Mouse (Mus musculus) common myeloid progenitor, adult 5-6 weeks (primary cell): ENCODE measurements at regions not wholly inside any gene's neighbourhood (a gene's known extent, or its start where the extent isn't known, plus 50 kb on each side); places are given as distances from the start of the nearest gene placed in this dataset.
A peak's percentile ranks its signal among the peaks of the same experiment; 100 is the strongest.

ENCODE experiments used
- ATAC-seq: replicated peaks from 2 replicates; pipeline ENCODE4 v1.8.0; 2016; ENCODE audit warnings: low read depth, mild to moderate bottlenecking, moderate TSS enrichment, inconsistent platforms; ENCODE audit not compliant: poor library complexity, severe bottlenecking

GRCm38 (mm10) chr3:130894168-130894814, 164.1 kb upstream of the Rpl34 start:
- no peak for ATAC-seq

DNA sequence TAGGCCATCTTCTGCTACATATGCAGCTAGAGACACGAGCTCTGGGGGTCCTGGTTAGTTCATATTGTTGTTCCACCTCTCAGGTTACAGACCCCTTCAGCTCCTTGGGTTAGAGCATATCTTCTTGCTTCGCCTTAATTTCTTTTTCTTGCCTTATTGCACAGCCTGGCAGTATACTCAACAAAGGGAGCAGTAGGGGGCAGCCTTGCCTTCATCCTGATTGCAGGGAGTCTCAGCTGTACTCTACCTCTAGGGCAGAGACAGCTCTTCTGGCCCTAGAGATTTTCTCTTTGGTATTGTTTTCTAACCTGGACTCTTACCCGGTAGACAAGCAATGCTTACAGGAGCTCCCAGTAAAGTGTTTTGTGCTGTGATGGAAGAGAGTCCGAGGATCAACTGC, 161.1 kb upstream of the Rpl34 start:
- no peak for ATAC-seq

DNA sequence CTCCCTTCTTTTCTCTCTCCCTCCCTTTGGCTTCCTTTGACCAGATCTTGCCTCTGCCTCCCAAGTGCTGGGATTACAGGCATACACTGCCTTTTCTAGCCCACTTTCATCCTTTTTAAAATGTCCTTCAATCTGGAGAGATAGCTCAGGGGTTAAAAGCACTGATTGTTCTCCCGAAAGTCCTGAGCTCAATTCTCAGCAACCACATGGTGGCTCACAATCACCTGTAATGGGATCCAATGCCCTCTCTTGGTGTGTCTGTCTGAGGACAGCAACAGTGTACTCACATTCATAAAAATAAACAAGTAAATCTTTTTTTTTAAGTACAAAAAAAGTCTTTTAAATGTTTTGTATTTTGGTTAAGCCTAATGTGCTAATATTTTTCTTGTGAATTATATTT, 158.4 kb upstream of the Rpl34 start:
- ATAC-seq = no peak

GRCm38 (mm10) chr3:130887540-130888312, 157.5 kb upstream of the Rpl34 start:
- ATAC-seq = peak; percentile 72

DNA sequence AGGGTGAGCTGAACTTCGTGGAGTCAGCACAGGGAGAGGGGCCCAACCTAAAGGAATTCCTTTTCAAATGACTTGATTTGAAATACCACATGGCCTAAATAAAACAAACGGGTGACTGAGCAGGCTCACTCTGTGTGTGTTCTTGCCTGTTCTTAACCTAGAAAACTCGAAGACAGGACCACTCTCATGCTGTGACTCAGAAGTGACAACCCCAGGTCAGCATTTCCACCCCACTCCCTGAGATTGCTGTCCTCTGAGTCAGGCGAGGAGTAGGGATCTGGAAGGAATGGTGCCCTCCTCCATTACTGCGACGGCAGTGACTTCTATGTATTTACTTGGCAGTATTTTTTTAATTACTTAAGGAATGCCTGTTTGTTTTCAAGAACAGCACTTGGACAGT, 155.8 kb upstream of the Rpl34 start:
- no peak for ATAC-seq

GRCm38 (mm10) chr3:130884393-130884792, 154.2 kb upstream of the Rpl34 start:
- ATAC-seq = no peak

DNA sequence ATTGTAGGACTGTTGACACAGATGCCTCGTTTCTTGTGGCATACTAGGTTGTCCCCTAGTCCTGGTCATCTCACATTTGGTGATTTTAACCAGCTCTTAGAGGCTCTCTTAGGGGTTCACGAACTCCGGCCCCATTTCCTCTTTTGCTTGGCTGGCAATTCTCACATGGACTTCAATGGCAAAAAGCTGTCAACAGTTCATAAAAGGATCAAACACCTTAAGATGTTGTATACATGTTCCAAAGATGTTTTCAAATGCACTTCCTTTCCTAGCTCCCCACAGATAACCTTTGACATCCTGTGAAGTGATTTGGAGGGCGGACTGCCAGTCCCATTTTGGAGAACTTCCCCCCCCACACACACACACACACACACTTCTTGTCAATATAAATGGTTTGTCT, 153.7 kb upstream of the Rpl34 start:
- no peak for ATAC-seq

- ATAC-seq = no peak
Measured at GRCm38 (mm10) chr3:130883319-130883718, 153.1 kb upstream of the Rpl34 start.

DNA sequence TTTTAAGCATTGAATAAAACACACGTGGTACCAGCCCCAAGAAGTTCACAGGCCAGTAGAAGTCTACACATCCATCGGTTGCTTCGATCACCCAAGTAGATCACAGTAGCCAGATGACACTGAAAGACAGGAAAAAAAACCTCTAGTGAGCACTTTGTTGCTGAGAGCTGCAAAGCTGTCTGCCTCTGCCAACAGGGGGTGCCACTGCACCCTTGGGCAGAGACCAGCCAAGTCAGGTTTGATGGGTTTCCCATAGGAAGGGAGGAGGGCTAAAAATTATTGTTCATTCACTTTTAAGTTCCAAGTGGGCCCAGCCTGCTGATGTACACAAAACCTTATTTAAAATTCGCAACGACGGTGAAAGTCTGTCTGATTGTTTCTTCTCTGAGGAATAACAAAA, 150.3 kb upstream of the Rpl34 start:
- ATAC-seq = no peak

DNA sequence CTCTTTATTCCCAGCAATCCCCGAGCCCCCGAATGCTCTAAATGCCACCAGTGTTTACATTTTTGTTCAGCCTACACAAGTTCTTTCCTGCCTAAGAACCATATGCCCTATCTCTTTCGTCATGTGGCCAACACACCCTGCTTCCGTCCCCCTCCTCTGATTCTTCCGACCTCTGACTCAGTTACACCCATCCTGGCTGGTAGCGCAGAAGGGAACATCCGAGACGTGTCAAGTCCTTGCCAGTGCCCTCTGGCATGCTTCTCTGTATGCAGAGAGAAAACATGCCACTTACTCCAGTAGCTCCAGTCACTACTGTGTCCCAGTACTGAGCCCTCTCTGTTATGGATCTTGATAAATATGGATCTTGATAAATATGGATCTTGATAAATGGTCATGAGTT, 149.3 kb upstream of the Rpl34 start:
- ATAC-seq = no peak

DNA sequence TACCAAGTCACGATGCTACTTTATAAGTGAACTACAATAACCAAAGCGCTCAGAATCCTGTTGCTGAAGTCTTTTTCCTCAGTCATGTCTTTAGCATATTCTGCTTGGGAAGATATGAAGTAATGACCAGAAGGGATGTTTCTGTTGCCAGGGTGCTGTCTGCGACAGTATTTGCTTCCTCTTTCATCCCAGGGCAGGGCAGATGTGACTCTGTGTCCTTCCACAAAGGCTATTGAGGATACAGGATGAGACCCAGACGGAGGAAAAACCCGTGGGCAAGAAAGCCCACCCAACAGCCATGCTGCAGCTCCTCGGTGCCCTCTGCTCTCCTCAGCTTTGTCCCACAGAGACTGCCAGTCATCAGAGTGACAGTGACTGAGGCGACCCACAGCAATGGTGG, 148.6 kb upstream of the Rpl34 start:
- no peak for ATAC-seq

DNA sequence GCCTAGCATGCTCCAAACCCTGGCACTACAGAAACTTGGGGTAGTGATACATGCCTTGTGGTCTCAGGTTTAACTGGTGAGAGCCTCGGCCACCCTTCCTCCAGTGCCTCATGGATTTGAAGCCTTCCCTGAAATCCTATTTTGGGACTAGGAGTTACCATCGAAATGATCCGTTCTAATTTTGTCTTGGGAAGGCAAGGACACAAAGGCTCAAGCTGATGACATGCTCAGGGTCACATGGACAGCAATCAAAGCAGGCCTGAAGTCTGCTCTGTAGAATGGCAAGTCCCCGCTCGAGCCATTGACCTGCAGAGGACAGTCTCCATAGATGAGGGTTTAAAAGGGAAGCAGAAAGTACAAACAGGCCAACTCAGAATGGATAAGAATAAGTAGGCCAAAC, 147.8 kb upstream of the Rpl34 start:
- no peak for ATAC-seq

DNA sequence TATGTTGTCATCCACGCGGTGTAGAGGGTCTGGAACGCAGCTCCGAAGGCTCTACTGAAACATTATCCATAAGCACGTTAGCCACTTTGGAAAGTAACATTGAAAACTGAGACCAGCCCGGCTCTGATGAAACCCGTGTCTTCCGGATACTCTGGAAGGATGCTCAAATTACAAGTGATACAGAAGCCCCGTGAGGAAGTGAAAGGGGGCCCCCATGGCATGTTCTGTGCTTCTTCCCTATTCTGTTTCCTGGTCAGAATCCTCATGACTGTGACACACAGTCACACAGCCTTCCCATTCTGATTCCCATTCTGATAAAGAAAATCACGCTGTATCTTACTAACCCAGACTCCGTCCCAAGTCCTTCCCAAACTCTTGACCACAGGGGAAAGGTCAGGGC, 143.5 kb upstream of the Rpl34 start:
- peak; percentile 92 for ATAC-seq

GRCm38 (mm10) chr3:130866952-130867632, 136.9 kb upstream of the Rpl34 start:
- ATAC-seq = no peak

GRCm38 (mm10) chr3:130864783-130865182, 134.6 kb upstream of the Rpl34 start:
- ATAC-seq = no peak

DNA sequence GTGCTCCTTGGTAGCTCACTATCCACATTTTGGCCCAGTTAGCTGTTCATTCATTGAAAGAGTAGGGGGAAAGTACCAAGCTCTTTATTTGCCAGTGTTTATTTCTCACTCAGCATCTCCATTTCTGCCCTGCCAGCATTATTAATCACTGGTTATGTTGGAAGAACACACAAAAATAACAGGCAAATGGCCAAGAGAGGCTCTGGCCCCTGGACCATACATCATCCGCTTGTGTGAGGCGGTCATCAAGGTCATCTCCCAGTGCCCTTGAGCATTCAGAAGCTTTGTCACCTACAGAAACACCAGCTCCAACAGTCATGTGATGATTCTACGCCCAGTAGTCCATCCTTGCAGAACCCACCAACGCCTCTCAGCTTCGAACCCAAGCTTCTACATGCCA, 133.2 kb upstream of the Rpl34 start:
- no peak for ATAC-seq

GRCm38 (mm10) chr3:130860315-130860714, 130.1 kb upstream of the Rpl34 start:
- ATAC-seq = no peak

DNA sequence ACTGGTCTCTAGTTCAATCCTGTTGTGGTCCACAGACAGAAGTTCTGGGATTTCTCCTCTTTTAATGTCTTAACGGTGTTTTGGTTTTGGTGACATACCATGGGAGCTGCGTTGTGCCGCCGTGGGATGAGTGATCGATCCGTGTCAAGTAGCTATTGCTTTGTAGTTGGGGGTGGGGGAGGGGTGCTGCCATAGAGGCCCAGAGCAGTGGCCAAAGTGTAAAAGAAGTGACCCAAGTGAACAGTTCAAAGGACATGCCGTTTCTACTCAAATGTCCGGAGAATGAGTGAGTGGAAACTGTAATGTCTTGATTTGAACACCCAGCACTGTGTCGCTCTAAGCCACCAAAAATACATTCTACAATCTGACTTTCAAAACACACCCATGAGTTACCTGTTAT, 123.7 kb upstream of the Rpl34 start:
- no peak for ATAC-seq

- ATAC-seq = no peak
Measured at GRCm38 (mm10) chr3:130850766-130851308, 120.6 kb upstream of the Rpl34 start.

GRCm38 (mm10) chr3:130841755-130842154, 111.6 kb upstream of the Rpl34 start:
- no peak for ATAC-seq

DNA sequence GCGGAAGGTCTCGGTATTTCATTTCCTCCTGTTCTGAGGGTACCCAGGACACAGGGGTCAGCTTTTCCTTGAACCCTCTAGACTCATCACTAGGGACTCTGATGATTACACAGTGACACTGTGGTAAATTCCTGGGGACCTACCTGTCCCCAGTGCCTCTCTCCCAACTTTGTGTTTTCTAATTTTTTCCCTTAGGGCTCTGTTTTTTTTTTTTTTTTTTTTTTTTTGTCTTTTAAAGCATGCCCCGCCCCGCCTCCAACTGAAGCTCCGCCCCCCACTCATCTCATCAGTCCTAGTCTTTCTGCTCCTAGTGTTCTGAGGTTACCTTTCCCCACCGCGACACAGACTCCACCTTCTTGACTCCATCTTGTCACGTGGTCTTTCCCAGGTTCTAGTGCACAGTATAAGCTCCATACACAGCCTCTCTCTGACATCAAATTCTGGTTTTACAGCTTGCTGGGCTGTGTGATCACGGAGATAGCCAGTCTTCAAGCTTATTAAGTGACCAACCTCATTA, 109.8 kb upstream of the Rpl34 start:
- ATAC-seq = no peak
